Mouse (Mus musculus) embryonic fibroblast, embryonic 13.5 days (primary cell): Measurements from ENCODE around the gene Nlrc5.

Source experiments
- CTCF ChIP-seq: IDR thresholded peaks from 2 replicates; pipeline ENCODE4 v1.5.1; 2011; ENCODE audit warnings: mild to moderate bottlenecking, control low read depth, low read length, moderate library complexity, borderline replicate concordance; ENCODE audit not compliant: insufficient read depth
- POLR2A ChIP-seq: IDR thresholded peaks from 2 replicates; pipeline ENCODE4 v1.6.1; 2011; ENCODE audit warnings: low read depth, mild to moderate bottlenecking, control low read depth, low read length, moderate library complexity

DNA sequence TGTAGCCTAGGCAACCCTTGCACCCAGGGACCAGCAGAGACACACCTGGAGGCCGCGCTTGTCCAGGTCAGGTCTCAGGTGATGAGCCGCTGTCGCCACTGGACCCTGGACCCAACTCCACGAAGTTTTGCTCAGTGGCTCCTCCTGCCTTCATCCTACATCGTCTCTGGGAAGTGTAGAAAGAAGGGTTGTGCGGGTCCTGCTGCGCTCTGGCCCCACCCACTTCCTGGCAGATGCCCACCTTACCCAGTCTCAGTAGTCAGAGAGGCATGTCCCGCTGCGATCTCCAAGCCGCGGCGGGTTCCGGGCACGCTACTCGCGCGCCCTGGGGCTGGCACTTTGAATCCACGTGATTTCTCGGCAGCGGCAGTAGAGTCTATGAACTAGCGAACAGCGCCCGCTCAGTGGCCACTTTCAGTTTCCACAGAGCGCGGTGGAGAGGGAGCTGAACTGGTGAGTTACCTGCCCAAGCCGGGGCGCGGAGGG, at the start of gene Nlrc5:
- TF ChIP-seq POLR2A (peak; percentile 33; the same call in 1 of the 2 replicates), CTCF (no peak)
